Mouse (Mus musculus) CH12.LX (cell line): ENCODE data around the gene Tbl1xr1. TPM values are rescaled to one million over a fixed set of nuclear protein-coding genes. Genes with fewer than 3 reads are reported as not detected.

Experiments
- DNase-seq: peaks from one replicate; pipeline ENCODE4 v3.0.0-alpha.2; 2013; ENCODE audit errors: extremely low read depth
- H3K27ac ChIP-seq: 2 replicates; pipeline ENCODE4 v1.5.1; 2012; ENCODE audit warnings: low read depth, mild to moderate bottlenecking, control low read depth, moderate library complexity; ENCODE audit not compliant: insufficient read depth
- H3K27me3 ChIP-seq: replicated peaks from 2 replicates; pipeline ENCODE3; 2012; ENCODE audit warnings: inconsistent platforms
- H3K36me3 ChIP-seq, 2 experiments: replicated peaks in 1 of 2; 2 replicates each; pipeline versions ENCODE3 to v1.6.1; 2012; ENCODE audit warnings: inconsistent platforms in 1 of 2, low read length in 1 of 2, mild to moderate bottlenecking in 1 of 2, mixed read lengths in 1 of 2, moderate library complexity in 1 of 2; ENCODE audit not compliant: control insufficient read depth in 1 of 2, insufficient read depth in 1 of 2
- H3K4me1 ChIP-seq, 2 experiments: 2 replicates each; pipeline ENCODE4 v1.6.1; 2012; ENCODE audit warnings: inconsistent platforms in 1 of 2, moderate library complexity in 1 of 2; ENCODE audit not compliant: insufficient read depth in 2 of 2, control insufficient read depth in 1 of 2
- H3K4me2 ChIP-seq: 2 replicates; pipeline ENCODE4 v1.6.1; 2012; ENCODE audit warnings: low read depth, mild to moderate bottlenecking, control low read depth; ENCODE audit not compliant: poor library complexity, insufficient read depth, severe bottlenecking
- H3K4me3 ChIP-seq, 3 experiments: fragments of 150-350 bp in 1 of 3; sonication (generic) in 1 of 3; replicated peaks in 1 of 3; 2 replicates each; pipeline versions ENCODE3 to v1.5.1; 2011 to 2012; ENCODE audit warnings: low read depth in 2 of 3, low read length in 2 of 3, mild to moderate bottlenecking in 2 of 3, moderate library complexity in 2 of 3, control low read depth in 1 of 3, improper control_type of control experiment in 1 of 3, inconsistent platforms in 1 of 3, mixed read lengths in 1 of 3; ENCODE audit not compliant: poor library complexity in 1 of 3
- H3K79me2 ChIP-seq: replicated peaks from 2 replicates; pipeline ENCODE4 v1.6.1; 2012; ENCODE audit warnings: mild to moderate bottlenecking, moderate library complexity; ENCODE audit not compliant: control insufficient read depth, poor library complexity, insufficient read depth, severe bottlenecking; ENCODE audit errors: extremely low read depth
- H3K9ac ChIP-seq: 2 replicates; pipeline ENCODE4 v1.6.1; 2012; ENCODE audit warnings: low read depth, mild to moderate bottlenecking, control low read depth, moderate library complexity; ENCODE audit not compliant: insufficient read depth
- H3K9me3 ChIP-seq: replicated peaks from 2 replicates; pipeline ENCODE3; 2012; ENCODE audit warnings: low read length, inconsistent platforms, mixed read lengths
- CHD1 ChIP-seq: IDR thresholded peaks from 2 replicates; pipeline ENCODE4 v1.6.1; 2012; ENCODE audit warnings: low read depth, low read length, improper control_type of control experiment, inconsistent platforms
- CHD2 ChIP-seq: IDR thresholded peaks from 2 replicates; pipeline ENCODE4 v1.6.1; 2011; ENCODE audit warnings: low read length, improper control_type of control experiment
- E2F4 ChIP-seq: IDR thresholded peaks from 2 replicates; pipeline ENCODE4 v1.6.1; 2011; ENCODE audit warnings: low read depth, low read length, improper control_type of control experiment; ENCODE audit not compliant: insufficient replicate concordance
- HCFC1 ChIP-seq: IDR thresholded peaks from 2 replicates; pipeline ENCODE4 v1.6.1; 2012; ENCODE audit warnings: low read depth, mild to moderate bottlenecking, inconsistent platforms, low read length, improper control_type of control experiment
- IRF4 ChIP-seq: IDR thresholded peaks from 2 replicates; pipeline ENCODE4 v1.6.1; 2014; ENCODE audit warnings: low read depth, mild to moderate bottlenecking, inconsistent platforms, low read length, improper control_type of control experiment
- JUN ChIP-seq: IDR thresholded peaks from 2 replicates; pipeline ENCODE4 v1.6.1; 2011; ENCODE audit warnings: low read depth, mild to moderate bottlenecking, low read length, improper control_type of control experiment, moderate library complexity; ENCODE audit not compliant: insufficient read depth
- KAT2A ChIP-seq: IDR thresholded peaks from 2 replicates; pipeline ENCODE4 v1.6.1; 2012; ENCODE audit warnings: low read length, improper control_type of control experiment, inconsistent platforms; ENCODE audit not compliant: insufficient replicate concordance
- MAFK ChIP-seq: IDR thresholded peaks from 2 replicates; pipeline ENCODE4 v1.6.1; 2011; ENCODE audit warnings: low read length, improper control_type of control experiment; ENCODE audit not compliant: insufficient replicate concordance
- MAX ChIP-seq: IDR thresholded peaks from 2 replicates; pipeline ENCODE4 v1.6.1; 2011; ENCODE audit warnings: low read length, improper control_type of control experiment
- MAZ ChIP-seq: IDR thresholded peaks from 2 replicates; pipeline ENCODE4 v1.6.1; 2012; ENCODE audit warnings: low read depth, mild to moderate bottlenecking, inconsistent platforms, low read length, improper control_type of control experiment, moderate library complexity
- MEF2A ChIP-seq: IDR thresholded peaks from 2 replicates; pipeline ENCODE4 v1.6.1; 2014; ENCODE audit warnings: low read depth, mild to moderate bottlenecking, inconsistent platforms, low read length, improper control_type of control experiment, borderline replicate concordance
- MYC ChIP-seq: IDR thresholded peaks from 2 replicates; pipeline ENCODE4 v1.6.1; 2011; ENCODE audit warnings: low read depth, mild to moderate bottlenecking, improper control_type of control experiment, low read length
- NELFE ChIP-seq: IDR thresholded peaks from 2 replicates; pipeline ENCODE4 v1.6.1; 2011; ENCODE audit warnings: low read depth, low read length, improper control_type of control experiment
- PAX5 ChIP-seq: IDR thresholded peaks from 2 replicates; pipeline ENCODE4 v1.6.1; 2012; ENCODE audit warnings: low read length, inconsistent platforms, mixed read lengths
- POLR2AphosphoS2 ChIP-seq: IDR thresholded peaks from 2 replicates; pipeline ENCODE4 v1.6.1; 2011; ENCODE audit warnings: low read depth, low read length, improper control_type of control experiment
- RCOR1 ChIP-seq: conservative IDR thresholded peaks from 2 replicates; pipeline ENCODE4 v1.6.1; 2012; ENCODE audit warnings: low read depth, mild to moderate bottlenecking, inconsistent platforms, low read length, improper control_type of control experiment
- SIN3A ChIP-seq: IDR thresholded peaks from 2 replicates; pipeline ENCODE4 v1.6.1; 2012; ENCODE audit warnings: low read length, improper control_type of control experiment, inconsistent platforms
- SMC3 ChIP-seq: IDR thresholded peaks from 2 replicates; pipeline ENCODE4 v1.6.1; 2011; ENCODE audit warnings: low read depth, low read length, improper control_type of control experiment
- TCF12 ChIP-seq: IDR thresholded peaks from 2 replicates; pipeline ENCODE4 v1.6.1; 2014; ENCODE audit warnings: low read depth, mild to moderate bottlenecking, inconsistent platforms, low read length, improper control_type of control experiment
- UBTF ChIP-seq: IDR thresholded peaks from 2 replicates; pipeline ENCODE4 v1.6.1; 2012; ENCODE audit warnings: low read depth, mild to moderate bottlenecking, inconsistent platforms, low read length, improper control_type of control experiment, moderate library complexity
- USF2 ChIP-seq: conservative IDR thresholded peaks from 2 replicates; pipeline ENCODE4 v1.6.1; 2011; ENCODE audit warnings: low read depth, low read length, improper control_type of control experiment
- ZC3H11A ChIP-seq: IDR thresholded peaks from 2 replicates; pipeline ENCODE4 v1.6.1; 2012; ENCODE audit warnings: low read depth, mild to moderate bottlenecking, inconsistent platforms, low read length, improper control_type of control experiment
- ZMIZ1 ChIP-seq: IDR thresholded peaks from 2 replicates; pipeline ENCODE4 v1.6.1; 2012; ENCODE audit warnings: low read depth, mild to moderate bottlenecking, inconsistent platforms, low read length, improper control_type of control experiment
- ZNF384 ChIP-seq: IDR thresholded peaks from 2 replicates; pipeline ENCODE4 v1.6.1; 2012; ENCODE audit warnings: low read depth, low read length, improper control_type of control experiment, inconsistent platforms
- dilution Hi-C: fragments of 300-500 bp; cut with MboI; formaldehyde crosslinking; loops from 2 replicates; pipeline ENCODE4 v1.14.3; 2020; ENCODE audit warnings: low sequenced_read_pairs; ENCODE audit not compliant: extremely low pct_unique_long_range_greater_than_20kb, extremely low pct_ligation_motif_present
- in situ Hi-C: fragments of 300-500 bp; cut with MboI; formaldehyde crosslinking; loops from 3 replicates; pipeline ENCODE4 v1.14.3; 2019; ENCODE audit warnings: low sequenced_read_pairs, low pct_ligation_motif_present, low pct_unique_long_range_greater_than_20kb, mixed read lengths
- polyA plus RNA-seq: library from polyadenylated mRNA; unstranded; fragments of >175 nt; gene quantifications from 2 replicates; pipeline ENCODE4 v1.2.1, GENCODE M21; 2012; ENCODE audit warnings: low read depth; ENCODE audit not compliant: insufficient read length
- total RNA-seq, 2 experiments: library from RNA; depleted of rRNA; stranded (reverse); fragments of 300-350 nt in 1 of 2; fragments of >200 nt in 1 of 2; gene quantifications; 2 replicates each; pipeline ENCODE4 v1.2.3; 2012 to 2014

The Tbl1xr1 gene
- total and polyA plus RNA-seq, 3 experiments, result 33.7 to 39.9 (median 38.3) TPM

GRCm38 (mm10) chr3:22115221-22115620, 38.8 kb downstream of the Tbl1xr1 start:
- dilution Hi-C loops, result no loop called here
- Histone ChIP-seq H3K79me2 (peaks cover 67% of the 10 kb centered on the region), H3K27ac (no peak overlapping the region), H3K4me3 (no peak overlapping the region), H3K4me2 (no peak overlapping the region), H3K4me1 (peaks cover 15 to 62% of the 10 kb centered on the region in 2 experiments), H3K9me3 (peaks cover 7% of the 10 kb centered on the region), H3K27me3 (no peaks in the 10 kb centered on the region), H3K9ac (no peak overlapping the region), H3K36me3 (peaks cover 3 to 24% of the 10 kb centered on the region in 2 experiments)
- in situ Hi-C loops, result no loop called here
- DNase-seq, result peak; percentile 44
- TF ChIP-seq POLR2AphosphoS2 (no peak), PAX5 (no peak), MEF2A (no peak), HCFC1 (no peak), KAT2A (no peak), CHD1 (no peak), MAX (no peak), UBTF (no peak), IRF4 (no peak), MYC (no peak), ZC3H11A (no peak)

- Histone ChIP-seq H3K79me2 (peaks cover 71% of the 10 kb centered on the region), H3K9me3 (peaks cover 7% of the 10 kb centered on the region), H3K36me3 (peaks cover 3 to 25% of the 10 kb centered on the region in 2 experiments), H3K4me1 (peaks cover 15 to 67% of the 10 kb centered on the region in 2 experiments), H3K9ac (no peak overlapping the region), H3K4me3 (no peak overlapping the region), H3K27me3 (no peaks in the 10 kb centered on the region), H3K4me2 (no peak overlapping the region), H3K27ac (no peak overlapping the region)
- in situ Hi-C loops (no loop called here), dilution Hi-C loops (no loop called here)
- no peak for TF ChIP-seq CHD2
- no peak for TF ChIP-seq E2F4
- no peak for TF ChIP-seq KAT2A
- TF ChIP-seq POLR2AphosphoS2, result no peak
- TF ChIP-seq RCOR1, result no peak
- TF ChIP-seq MAX, result no peak
- TF ChIP-seq CHD1, result no peak
- no peak for TF ChIP-seq MAFK
- no peak for TF ChIP-seq ZNF384
- no peak for TF ChIP-seq TCF12
- no peak for TF ChIP-seq SMC3
- no peak for TF ChIP-seq JUN
- TF ChIP-seq SIN3A, result no peak
- no peak for TF ChIP-seq MYC
- no peak for TF ChIP-seq NELFE
- no peak for TF ChIP-seq ZMIZ1
- TF ChIP-seq HCFC1, result no peak
- no peak for TF ChIP-seq MAZ
- no peak for TF ChIP-seq PAX5
- no peak for TF ChIP-seq USF2
- DNase-seq, result no peak
Observed at GRCm38 (mm10) chr3:22115678-22116077, 39.2 kb downstream of the Tbl1xr1 start.
